Mouse (Mus musculus) ES-Bruce4 (cell line): Measurements from ENCODE around the gene Sfrp2. TPM values are rescaled to one million over a fixed set of nuclear protein-coding genes. Genes with fewer than 3 reads are reported as not detected.

ENCODE experiments used
- H3K27ac ChIP-seq: 2 replicates; pipeline ENCODE4 v1.5.1; 2012; ENCODE audit warnings: low read length, inconsistent platforms; ENCODE audit not compliant: insufficient read depth
- H3K27me3 ChIP-seq: 2 replicates; pipeline ENCODE4 v1.6.1; 2012; ENCODE audit warnings: mild to moderate bottlenecking, low read length, inconsistent platforms; ENCODE audit not compliant: control insufficient read depth, poor library complexity, insufficient read depth, severe bottlenecking
- H3K36me3 ChIP-seq: 2 replicates; pipeline ENCODE4 v1.6.1; 2012; ENCODE audit warnings: inconsistent platforms, mild to moderate bottlenecking, low read length, moderate library complexity; ENCODE audit not compliant: control insufficient read depth, poor library complexity, insufficient read depth, severe bottlenecking
- H3K4me1 ChIP-seq: one replicate; pipeline ENCODE4 v1.8.1; 2011; ENCODE audit warnings: low read length; ENCODE audit not compliant: control insufficient read depth, insufficient read depth
- H3K4me3 ChIP-seq: 2 replicates; pipeline ENCODE4 v1.5.1; 2011; ENCODE audit warnings: low read depth, mild to moderate bottlenecking, low read length
- H3K9ac ChIP-seq: 2 replicates; pipeline ENCODE4 v1.6.1; 2012; ENCODE audit warnings: low read depth, mild to moderate bottlenecking, inconsistent platforms; ENCODE audit not compliant: poor library complexity, severe bottlenecking
- H3K9me3 ChIP-seq: replicated peaks from 2 replicates; pipeline ENCODE4 v1.6.1; 2012; ENCODE audit warnings: mild to moderate bottlenecking, low read length, inconsistent platforms; ENCODE audit not compliant: control insufficient read depth, poor library complexity, insufficient read depth, severe bottlenecking
- CTCF ChIP-seq: IDR thresholded peaks from one replicate; pipeline ENCODE4 v1.8.1; 2011; ENCODE audit warnings: low read depth, low read length
- EP300 ChIP-seq: IDR thresholded peaks from 2 replicates; pipeline ENCODE4 v1.6.1; 2011; ENCODE audit warnings: low read depth, low read length; ENCODE audit not compliant: insufficient read depth
- POLR2A ChIP-seq: IDR thresholded peaks from one replicate; pipeline ENCODE4 v1.8.1; 2011; ENCODE audit warnings: low read length; ENCODE audit not compliant: insufficient read depth
- polyA plus RNA-seq: library from polyadenylated mRNA; stranded (reverse); fragments of >200 nt; gene quantifications from 2 replicates; pipeline ENCODE4 v1.2.4, GENCODE M21; 2011; ENCODE audit warnings: low read depth; ENCODE audit not compliant: missing spikeins, insufficient read depth, insufficient read length

Sfrp2 gene
- polyA plus RNA-seq, 1 experiment, result 8.5 TPM

DNA sequence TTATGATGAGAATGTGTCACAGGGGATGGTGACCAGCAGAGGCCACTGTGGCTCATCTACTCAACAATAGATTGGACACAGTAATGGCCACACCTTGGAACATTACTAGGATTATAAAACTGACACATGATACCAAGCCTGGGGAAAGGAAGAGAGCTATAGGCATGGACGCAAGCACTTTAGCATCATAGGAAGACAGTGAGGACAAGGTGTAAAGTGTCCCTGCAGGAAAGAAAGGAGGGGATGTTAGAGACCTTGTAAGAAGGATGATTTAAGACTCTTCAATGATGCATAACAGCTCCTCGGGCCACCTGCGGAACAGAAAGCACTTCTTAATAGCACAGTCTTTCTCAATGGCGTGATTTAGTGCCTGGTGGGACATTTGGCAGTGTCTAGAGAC is 29.1 kb upstream of the Sfrp2 start:
- H3K27me3 ChIP-seq, result no peaks in the 10 kb centered on the region
- no peak overlapping the region for H3K4me3 ChIP-seq
- no peak overlapping the region for H3K9ac ChIP-seq
- TF ChIP-seq CTCF (no peak), EP300 (no peak), POLR2A (no peak)
- no peaks in the 10 kb centered on the region for H3K9me3 ChIP-seq
- H3K36me3 ChIP-seq, result no peaks in the 10 kb centered on the region
- H3K27ac ChIP-seq, result no peak overlapping the region
- H3K4me1 ChIP-seq, result no peaks in the 10 kb centered on the region

DNA sequence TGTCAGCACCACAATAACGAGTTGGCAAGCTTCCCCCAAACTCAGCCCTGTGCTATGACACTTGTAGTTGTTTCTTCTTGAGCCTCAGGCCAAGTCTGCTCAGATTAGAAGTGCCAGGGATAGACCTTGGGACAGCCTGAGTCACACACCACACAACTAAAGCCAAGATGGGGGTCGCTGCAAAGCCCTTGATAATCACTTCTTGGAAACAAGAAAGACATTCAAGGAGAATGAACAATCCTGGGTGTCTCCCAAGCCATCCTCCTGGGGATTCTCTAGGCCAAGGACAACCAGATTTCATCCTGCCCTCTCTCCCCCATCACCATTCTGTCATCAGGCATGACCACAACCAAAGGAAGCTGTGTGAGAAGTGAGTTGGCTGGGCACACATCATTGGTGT is 25.9 kb upstream of the Sfrp2 start:
- Histone ChIP-seq H3K4me3 (no peak overlapping the region), H3K9ac (no peak overlapping the region), H3K36me3 (no peaks in the 10 kb centered on the region), H3K4me1 (no peaks in the 10 kb centered on the region), H3K27me3 (no peaks in the 10 kb centered on the region), H3K27ac (no peak overlapping the region), H3K9me3 (no peaks in the 10 kb centered on the region)
- TF ChIP-seq CTCF (no peak), POLR2A (no peak), EP300 (no peak)

DNA sequence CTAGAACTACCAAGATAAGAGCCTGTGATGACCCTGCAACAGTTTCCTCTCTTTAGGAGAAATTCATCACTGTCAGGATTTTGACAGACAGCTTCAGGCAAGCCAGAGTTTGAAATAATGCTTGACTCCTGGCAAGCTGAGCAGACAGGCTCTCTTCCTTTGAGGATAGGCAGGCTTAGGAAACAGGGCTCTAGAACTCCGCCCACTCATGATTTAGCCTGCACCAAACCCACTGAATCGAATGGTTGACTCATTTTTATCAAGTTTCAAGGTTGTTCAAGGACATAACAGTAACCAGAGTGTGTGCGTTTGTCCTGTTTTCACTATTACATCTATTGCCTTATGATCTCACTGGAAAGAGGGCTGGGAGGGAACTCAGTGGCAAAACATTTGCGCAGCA is 18.8 kb upstream of the Sfrp2 start:
- no peak for TF ChIP-seq POLR2A
- no peak for TF ChIP-seq EP300
- TF ChIP-seq CTCF, result no peak
- H3K9ac ChIP-seq, result no peak overlapping the region
- 0 out of 2 replicates have a peak, but pooled peaks cover 2% of the 10 kb centered on the region for H3K27me3 ChIP-seq
- no peaks in the 10 kb centered on the region for H3K4me1 ChIP-seq
- no peak overlapping the region for H3K27ac ChIP-seq
- H3K36me3 ChIP-seq, result no peaks in the 10 kb centered on the region
- no peaks in the 10 kb centered on the region for H3K9me3 ChIP-seq
- no peak overlapping the region for H3K4me3 ChIP-seq

DNA sequence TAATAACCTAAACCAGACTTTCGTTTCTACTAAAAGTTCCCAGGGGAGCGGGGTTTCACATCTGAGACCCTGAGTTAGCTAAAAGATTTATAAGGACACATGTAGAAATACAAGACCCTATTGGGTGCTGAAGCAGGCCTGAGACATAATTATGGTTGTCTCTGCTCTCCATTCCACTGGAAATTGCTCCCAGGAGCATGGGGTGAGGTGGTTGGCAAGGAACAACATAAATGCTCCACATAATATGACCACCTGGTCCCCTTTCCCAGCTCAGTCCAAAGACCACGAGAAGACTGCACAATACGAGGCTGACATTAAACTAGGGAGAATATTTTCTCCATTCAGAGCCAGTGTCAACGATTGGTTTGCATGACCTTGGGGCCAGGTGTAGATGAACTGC is 18.2 kb upstream of the Sfrp2 start:
- Histone ChIP-seq H3K9ac (no peak overlapping the region), H3K4me1 (no peaks in the 10 kb centered on the region), H3K27ac (no peak overlapping the region), H3K4me3 (no peak overlapping the region), H3K9me3 (no peaks in the 10 kb centered on the region), H3K36me3 (no peaks in the 10 kb centered on the region), H3K27me3 (0 out of 2 replicates have a peak, but pooled peaks cover 2% of the 10 kb centered on the region)
- TF ChIP-seq EP300 (no peak), POLR2A (no peak), CTCF (no peak)

DNA sequence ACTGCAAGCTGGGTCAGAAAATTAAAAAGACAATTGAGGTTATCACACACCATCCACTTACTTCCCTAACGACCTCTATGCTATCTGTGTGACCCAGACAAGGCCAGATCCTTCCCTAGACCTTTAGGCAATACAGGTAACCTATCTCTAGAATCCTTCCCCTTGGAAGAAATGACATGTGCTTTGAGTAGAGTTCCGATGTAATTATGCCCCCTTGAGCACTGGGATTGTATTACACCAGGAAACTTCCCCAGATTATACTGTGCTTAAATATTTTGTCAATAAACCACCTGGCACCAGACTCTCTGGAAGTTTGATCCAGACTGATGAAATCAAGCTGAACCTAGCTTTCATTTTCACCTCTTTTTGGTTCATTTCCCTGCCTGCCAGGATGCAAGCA is 14.5 kb upstream of the Sfrp2 start:
- no peak overlapping the region for H3K9ac ChIP-seq
- H3K27ac ChIP-seq, result no peak overlapping the region
- H3K4me1 ChIP-seq, result no peaks in the 10 kb centered on the region
- TF ChIP-seq EP300, result no peak
- H3K36me3 ChIP-seq, result no peaks in the 10 kb centered on the region
- no peaks in the 10 kb centered on the region for H3K9me3 ChIP-seq
- H3K27me3 ChIP-seq, result 0 out of 2 replicates have a peak, but pooled peaks cover 2% of the 10 kb centered on the region
- H3K4me3 ChIP-seq, result no peak overlapping the region

DNA sequence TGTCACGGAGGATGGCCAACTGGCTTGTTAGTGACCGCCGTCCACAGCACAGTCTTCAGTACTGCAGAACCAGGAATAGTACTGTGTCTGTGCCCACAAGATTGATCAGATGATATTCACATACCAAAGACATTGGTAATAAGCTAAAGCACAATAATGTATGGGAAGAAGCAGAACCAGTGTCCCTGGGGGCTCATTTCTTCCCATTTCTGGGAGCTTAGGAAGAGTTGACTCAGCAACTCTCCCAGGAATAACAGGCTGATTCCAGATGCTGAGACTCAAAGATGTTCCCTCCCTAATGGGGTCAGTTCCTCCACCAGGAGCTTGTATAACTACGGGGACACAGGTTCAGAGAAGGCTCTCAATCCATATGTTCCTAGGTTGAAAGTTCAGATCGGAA is 13.9 kb upstream of the Sfrp2 start:
- TF ChIP-seq CTCF (no peak), POLR2A (no peak)
- H3K27me3 ChIP-seq, result 0 out of 2 replicates have a peak, but pooled peaks cover 2% of the 10 kb centered on the region
- no peak overlapping the region for H3K9ac ChIP-seq
- no peak overlapping the region for H3K4me3 ChIP-seq
- no peaks in the 10 kb centered on the region for H3K9me3 ChIP-seq
- H3K4me1 ChIP-seq, result no peaks in the 10 kb centered on the region
- H3K36me3 ChIP-seq, result no peaks in the 10 kb centered on the region
- H3K27ac ChIP-seq, result no peak overlapping the region
